Comparison of ENCODE assay signal across 8 mouse cellular contexts in the genomic region with DNA sequence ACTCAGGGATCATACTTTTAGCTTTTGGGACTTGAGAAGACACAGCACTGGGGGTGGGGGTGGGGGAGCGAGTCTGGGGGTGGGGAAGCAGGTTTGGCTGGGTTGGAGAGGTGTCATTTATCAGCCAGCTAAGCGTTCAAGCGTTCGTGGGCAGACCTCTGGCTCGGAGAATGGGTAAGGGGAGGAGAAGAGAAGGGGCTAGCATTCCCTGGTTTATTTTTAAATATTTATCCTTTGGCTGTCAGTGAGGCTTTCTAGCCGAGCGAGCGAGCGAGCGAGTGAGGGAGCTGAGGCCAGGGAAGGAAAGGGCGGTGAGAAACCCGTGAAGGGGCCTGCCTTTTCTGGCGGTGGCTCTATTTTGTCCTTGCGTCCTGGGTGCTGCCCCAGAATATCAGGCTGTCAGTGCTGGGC.
A peak's percentile ranks its signal among the peaks of the same experiment; 100 is the strongest.
DNase-seq lines count a peak whose midpoint lies in the region; ATAC-seq lines count a peak whose summit lies in the region.

No protein-coding gene starts in this region.

- WGBS in heart, embryonic 12.5 days = 9% methylated on average over 14 of the region's 14 CpGs
- 14% methylated on average over 14 of the region's 14 CpGs for WGBS in embryonic facial prominence, embryonic 12.5 days
- 22% methylated on average over 14 of the region's 14 CpGs for WGBS in hindbrain, embryonic 13.5 days
- 10% methylated on average over 14 of the region's 14 CpGs for WGBS in midbrain, embryonic 12.5 days

- ATAC-seq in heart, embryonic 12.5 days (ENCODE audit: insufficient number of reproducible peaks, low FRiP score) = no peak
- ATAC-seq in embryonic facial prominence, embryonic 12.5 days (ENCODE audit: insufficient number of reproducible peaks, insufficient read depth, low FRiP score, low TSS enrichment) = no peak
- ATAC-seq in hindbrain, embryonic 13.5 days (ENCODE audit: low FRiP score) = no peak
- no peak for ATAC-seq in midbrain, embryonic 12.5 days (ENCODE audit: low FRiP score, low read depth)
- ATAC-seq in erythroid progenitor cell, adult 5-6 weeks (replicated peaks; ENCODE audit: low FRiP score, poor library complexity, severe bottlenecking) = no peak

- H3K9ac ChIP-seq in heart, embryonic 12.5 days = peak overlapping the region; percentile 47
- peak overlapping the region; percentile 92 for H3K9ac ChIP-seq in embryonic facial prominence, embryonic 12.5 days
- H3K9ac ChIP-seq in hindbrain, embryonic 13.5 days = peak overlapping the region; percentile 99
- H3K9ac ChIP-seq in midbrain, embryonic 12.5 days (replicated peaks) = peak overlapping the region; percentile 59

- H3K4me3 ChIP-seq in heart, embryonic 12.5 days = peak overlapping the region; percentile 1; the same call in 1 of the 2 replicates
- H3K4me3 ChIP-seq in embryonic facial prominence, embryonic 12.5 days = peak overlapping the region; percentile 20; the same call in 1 of the 2 replicates
- peak overlapping the region; percentile 20 for H3K4me3 ChIP-seq in hindbrain, embryonic 13.5 days
- peak overlapping the region; percentile 21 for H3K4me3 ChIP-seq in midbrain, embryonic 12.5 days

- peak overlapping the region; percentile 76 for H3K27ac ChIP-seq in heart, embryonic 12.5 days (ENCODE audit: poor library complexity, severe bottlenecking)
- peak overlapping the region; percentile 96 for H3K27ac ChIP-seq in embryonic facial prominence, embryonic 12.5 days
- H3K27ac ChIP-seq in hindbrain, embryonic 13.5 days = peak overlapping the region; percentile 100
- H3K27ac ChIP-seq in midbrain, embryonic 12.5 days (replicated peaks) = peak overlapping the region; percentile 100

- no peak for DNase-seq in heart, adult 8-10 months (ENCODE audit: low spot score)
- DNase-seq in cerebellum, adult 9-10 months = no peak
- no peak for DNase-seq in layer of hippocampus, adult 9-11 months

- peak overlapping the region; percentile 54 for H3K4me2 ChIP-seq in heart, embryonic 12.5 days
- peak overlapping the region; percentile 97 for H3K4me2 ChIP-seq in embryonic facial prominence, embryonic 12.5 days (replicated peaks)
- H3K4me2 ChIP-seq in hindbrain, embryonic 13.5 days = peak overlapping the region; percentile 93
- H3K4me2 ChIP-seq in midbrain, embryonic 12.5 days (replicated peaks) = peak overlapping the region; percentile 94

- H3K4me1 ChIP-seq in heart, embryonic 12.5 days (replicated peaks) = peaks cover 85% of the 10 kb centered on the region
- H3K4me1 ChIP-seq in embryonic facial prominence, embryonic 12.5 days = peaks cover 81% of the 10 kb centered on the region
- H3K4me1 ChIP-seq in hindbrain, embryonic 13.5 days (replicated peaks) = peaks cover 88% of the 10 kb centered on the region
- peaks cover 96% of the 10 kb centered on the region for H3K4me1 ChIP-seq in midbrain, embryonic 12.5 days

- no peaks in the 10 kb centered on the region for H3K9me3 ChIP-seq in heart, embryonic 12.5 days (replicated peaks)
- H3K9me3 ChIP-seq in embryonic facial prominence, embryonic 12.5 days = no peaks in the 10 kb centered on the region
- no peaks in the 10 kb centered on the region for H3K9me3 ChIP-seq in hindbrain, embryonic 13.5 days
- no peaks in the 10 kb centered on the region for H3K9me3 ChIP-seq in midbrain, embryonic 12.5 days

- no peaks in the 10 kb centered on the region for H3K27me3 ChIP-seq in heart, embryonic 12.5 days (replicated peaks)
- no peaks in the 10 kb centered on the region for H3K27me3 ChIP-seq in embryonic facial prominence, embryonic 12.5 days
- H3K27me3 ChIP-seq in hindbrain, embryonic 13.5 days = peaks cover 33% of the 10 kb centered on the region
- H3K27me3 ChIP-seq in midbrain, embryonic 12.5 days = peaks cover 8% of the 10 kb centered on the region; the same call in 1 of the 2 replicates

- H3K36me3 ChIP-seq in heart, embryonic 12.5 days = no peaks in the 10 kb centered on the region
- H3K36me3 ChIP-seq in embryonic facial prominence, embryonic 12.5 days = no peaks in the 10 kb centered on the region
- no peaks in the 10 kb centered on the region for H3K36me3 ChIP-seq in hindbrain, embryonic 13.5 days
- no peaks in the 10 kb centered on the region for H3K36me3 ChIP-seq in midbrain, embryonic 12.5 days

Comparison
In these comparisons a context has a peak if more than half of its experiments do, and no peak if none do; other contexts are left out.
1. H3K9ac ChIP-seq: peak in every context shown above with its lines; median percentile 99 in hindbrain, embryonic 13.5 days; 92 in embryonic facial prominence, embryonic 12.5 days; 59 in midbrain, embryonic 12.5 days; 47 in heart, embryonic 12.5 days.